Mouse (Mus musculus) forebrain, embryonic 15.5 days (tissue): ENCODE results near the gene Gm13287. TPM values are rescaled to one million over a fixed set of nuclear protein-coding genes. Genes with fewer than 3 reads are reported as not detected.
"Not testable (repeated sequence)": the region's sequence is repeated elsewhere in the genome, so short reads cannot be mapped to it uniquely, and the experiment has no call there.

Experiments used
- ATAC-seq: fragments of 200-750 bp; cut with Nextera tagmentation; replicated peaks from 2 replicates; pipeline ENCODE4 v1.8.0; 2017; ENCODE audit warnings: mild to moderate bottlenecking, moderate TSS enrichment, moderate library complexity
- H3K27ac ChIP-seq: fragments of 300-500 bp; sonication (generic); replicated peaks from 2 replicates; pipeline ENCODE4 v1.5.1; 2015; ENCODE audit warnings: mild to moderate bottlenecking, inconsistent platforms
- H3K27me3 ChIP-seq: fragments of 300-500 bp; sonication (generic); 2 replicates; pipeline ENCODE4 v1.6.1; 2015; ENCODE audit warnings: inconsistent platforms
- H3K36me3 ChIP-seq: fragments of 300-500 bp; sonication (generic); 2 replicates; pipeline ENCODE4 v1.6.1; 2015; ENCODE audit warnings: mild to moderate bottlenecking, inconsistent platforms
- H3K4me1 ChIP-seq: fragments of 300-500 bp; sonication (generic); 2 replicates; pipeline ENCODE4 v1.6.1; 2015; ENCODE audit warnings: inconsistent platforms
- H3K4me2 ChIP-seq: fragments of 300-500 bp; sonication (generic); replicated peaks from 2 replicates; pipeline ENCODE4 v1.6.1; 2015; ENCODE audit warnings: mild to moderate bottlenecking, inconsistent platforms
- H3K4me3 ChIP-seq: fragments of 300-500 bp; sonication (generic); 2 replicates; pipeline ENCODE4 v1.5.1; 2015; ENCODE audit warnings: mild to moderate bottlenecking, inconsistent platforms
- H3K9ac ChIP-seq: fragments of 300-500 bp; sonication (generic); replicated peaks from 2 replicates; pipeline ENCODE4 v1.6.1; 2015; ENCODE audit warnings: mild to moderate bottlenecking, inconsistent platforms
- H3K9me3 ChIP-seq: fragments of 300-500 bp; sonication (generic); 2 replicates; pipeline ENCODE4 v1.6.1; 2016; ENCODE audit warnings: inconsistent platforms
- WGBS: fragments of 180-500 bp; shearing (Covaris S2); methylation state at CpG from one replicate; pipeline ENCODE4 v1.1.7; 2015; ENCODE audit warnings: mixed read lengths; 5-methylcytosine and 5-hydroxymethylcytosine counted together
- polyA plus RNA-seq: library from polyadenylated mRNA; unstranded; fragments of >200 nt; fragmentation: Nextera tagmentation; extraction: Ambion mirVana; gene quantifications from 2 replicates; pipeline ENCODE4 v1.2.1, GENCODE M21; 2015

The Gm13287 gene
- polyA plus RNA-seq, 1 experiment from 2014 or later: not detected

DNA sequence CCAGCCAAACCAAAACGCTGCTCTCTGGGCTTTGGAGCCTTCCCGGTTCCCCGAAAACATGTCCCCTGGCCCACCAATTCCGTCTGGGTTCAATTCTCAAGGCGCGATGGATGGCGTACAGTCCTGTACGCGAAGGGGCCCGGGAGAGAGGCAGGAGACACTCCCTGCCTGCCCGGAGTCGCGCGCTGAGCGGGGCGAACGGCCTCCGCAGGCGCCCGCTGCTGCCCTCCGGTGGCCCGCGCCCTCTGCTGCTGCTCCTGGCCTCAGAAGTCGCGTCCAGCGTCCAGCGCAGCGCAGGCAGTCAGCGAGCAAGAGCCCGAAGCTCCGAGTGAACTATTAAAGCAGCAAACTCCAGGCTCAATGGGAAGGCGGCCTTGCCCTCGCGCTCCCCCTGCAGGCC lies 2.7 kb downstream of the Gm13287 start:
- not testable (repeated sequence) for H3K4me1 ChIP-seq, H3K27me3 ChIP-seq, ATAC-seq, H3K36me3 ChIP-seq, H3K9me3 ChIP-seq, H3K9ac ChIP-seq, H3K27ac ChIP-seq
- Histone ChIP-seq H3K4me2 (peak overlapping the region; percentile 42), H3K4me3 (peak overlapping the region; percentile 30)
- 0% methylated on average over 1 of the region's 34 CpGs for WGBS

DNA sequence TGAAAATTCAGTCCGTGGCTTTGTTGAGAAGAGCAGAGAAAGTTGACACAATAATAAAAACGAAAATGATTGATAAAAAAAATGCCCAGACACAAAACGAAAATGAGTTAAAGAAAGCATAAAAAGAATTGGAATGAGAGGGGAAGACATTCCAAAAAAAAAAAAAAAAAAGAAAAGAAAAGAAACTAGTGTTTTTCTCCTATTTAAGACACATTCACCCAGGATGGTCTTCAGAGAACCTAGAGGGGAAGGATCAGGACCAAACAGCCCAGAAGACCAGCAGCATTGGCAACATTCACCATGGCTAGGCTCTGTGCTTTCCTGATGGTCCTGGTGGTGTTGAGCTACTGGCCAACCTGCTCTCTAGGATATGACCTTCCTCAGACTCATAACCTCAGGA lies 12.9 kb downstream of the Gm13287 start, which contains the start of gene Ifna7:
Ifna7 (plus strand) TSS at position 301 of the 400 bp plus-strand sequence.
- WGBS: 75% methylated on average over 3 of the region's 3 CpGs
- H3K9me3 ChIP-seq: no peaks in the 10 kb centered on the region

DNA sequence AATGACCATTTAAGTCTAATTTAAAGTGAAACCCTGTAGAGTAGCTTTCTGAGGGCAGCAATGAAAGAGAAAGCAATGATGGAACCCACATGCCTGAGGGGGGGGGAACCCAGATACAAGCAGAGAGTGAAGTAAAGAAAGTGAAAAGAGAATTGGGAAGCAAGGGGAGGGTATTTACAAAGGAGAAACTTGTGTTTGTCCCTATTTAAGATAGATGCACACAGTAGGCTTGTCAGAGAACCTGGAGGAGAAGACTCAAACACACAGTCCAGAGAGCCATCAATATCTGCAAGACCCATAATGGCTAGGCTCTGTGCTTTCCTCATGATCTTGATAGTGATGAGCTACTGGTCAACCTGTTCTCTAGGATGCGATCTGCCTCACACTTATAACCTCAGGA lies 16.6 kb downstream of the Gm13287 start, which contains the start of gene Ifna11:
Ifna11 (plus strand) TSS at position 301 of the 400 bp plus-strand sequence.
- Histone ChIP-seq H3K4me1 (no peaks in the 10 kb centered on the region), H3K27ac (no peak within 1 kb of the TSS), H3K27me3 (no peaks in the 10 kb centered on the region), H3K4me2 (no peak within 1 kb of the TSS), H3K9me3 (no peaks in the 10 kb centered on the region), H3K9ac (no peak within 1 kb of the TSS), H3K4me3 (no peak within 1 kb of the TSS), H3K36me3 (no peaks in the 10 kb centered on the region)
- no peak for ATAC-seq
- 92% methylated on average over 1 of the region's 1 CpGs for WGBS

More for the DNA sequence above, 12.9 kb downstream of the Gm13287 start, which contains the start of gene Ifna7:
- H3K4me2 ChIP-seq: no peak within 1 kb of the TSS
- no peak within 1 kb of the TSS for H3K9ac ChIP-seq
- H3K4me1 ChIP-seq: no peaks in the 10 kb centered on the region
- H3K4me3 ChIP-seq: no peak within 1 kb of the TSS
- no peaks in the 10 kb centered on the region for H3K36me3 ChIP-seq
- H3K27ac ChIP-seq: no peak within 1 kb of the TSS
- no peaks in the 10 kb centered on the region for H3K27me3 ChIP-seq
- ATAC-seq: no peak

DNA sequence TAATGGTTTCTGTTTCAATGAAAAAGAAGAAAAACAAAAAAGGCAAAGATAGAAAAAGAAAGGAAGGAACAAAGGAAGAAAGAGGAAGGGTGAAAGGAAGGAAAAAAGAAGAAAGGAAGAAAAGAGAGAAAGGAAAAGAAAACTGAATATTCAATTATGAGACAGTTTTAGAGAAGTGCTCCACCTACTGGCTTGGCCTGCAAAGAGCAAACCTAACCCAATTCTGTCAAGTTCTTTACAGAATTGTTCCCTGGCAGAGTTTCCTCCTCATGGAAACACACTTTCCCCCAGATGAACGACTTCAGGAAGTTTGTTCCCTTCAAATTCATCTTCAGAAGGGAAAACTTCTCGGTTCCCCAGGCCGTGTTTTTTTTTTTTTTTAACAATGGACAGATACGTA lies 19.9 kb downstream of the Gm13287 start:
- Histone ChIP-seq H3K4me2 (no peak overlapping the region), H3K36me3 (no peaks in the 10 kb centered on the region), H3K9me3 (no peaks in the 10 kb centered on the region), H3K4me1 (no peaks in the 10 kb centered on the region), H3K4me3 (no peak overlapping the region), H3K27me3 (no peaks in the 10 kb centered on the region), H3K9ac (no peak overlapping the region), H3K27ac (no peak overlapping the region)
- WGBS: 26% methylated on average over 4 of the region's 4 CpGs
- ATAC-seq: no peak

DNA sequence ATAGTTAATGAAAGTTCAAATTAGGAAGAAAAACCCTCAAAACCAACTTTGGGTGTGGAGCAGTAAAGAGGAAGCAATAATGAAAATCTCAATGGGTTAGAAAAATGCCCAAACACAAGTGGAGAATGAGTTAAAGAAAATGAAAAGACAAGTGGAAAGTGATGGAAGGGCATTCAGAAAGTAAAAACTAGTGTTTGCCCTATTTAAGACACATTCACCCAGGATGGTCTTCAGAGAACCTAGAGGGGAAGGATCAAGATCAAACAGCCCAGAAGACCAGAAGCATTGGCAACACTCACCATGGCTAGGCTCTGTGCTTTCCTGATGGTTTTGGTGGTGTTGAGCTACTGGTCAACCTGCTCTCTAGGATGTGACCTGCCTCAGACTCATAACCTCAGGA lies 24.1 kb downstream of the Gm13287 start, which contains the start of gene Ifna6:
Ifna6 (plus strand) TSS at position 301 of the 400 bp plus-strand sequence.
- ATAC-seq, H3K4me3 ChIP-seq, H3K36me3 ChIP-seq, H3K27me3 ChIP-seq, H3K4me1 ChIP-seq, H3K9ac ChIP-seq, H3K27ac ChIP-seq, H3K4me2 ChIP-seq, H3K9me3 ChIP-seq: not testable (repeated sequence)

DNA sequence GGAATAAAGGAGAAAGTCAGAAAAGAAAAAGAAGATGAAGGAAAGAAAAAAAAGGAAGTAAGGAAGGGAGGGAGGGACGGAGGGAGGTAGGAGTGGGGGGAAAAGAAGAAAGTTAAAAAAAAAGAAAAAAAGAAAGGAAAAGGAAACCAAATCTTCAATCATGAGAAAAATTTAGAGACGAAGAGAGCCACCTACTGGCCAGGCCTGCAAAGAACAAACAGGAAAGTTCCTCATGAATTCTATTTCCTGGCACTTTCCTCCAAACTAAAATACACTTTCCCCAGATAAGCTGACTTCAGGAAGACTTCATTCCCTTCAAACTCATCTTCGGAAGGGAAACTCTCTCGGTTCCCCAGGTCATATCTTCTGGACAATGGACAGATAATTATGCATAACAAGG lies 27.5 kb downstream of the Gm13287 start:
- H3K9ac ChIP-seq: no peak overlapping the region
- no peaks in the 10 kb centered on the region for H3K4me1 ChIP-seq
- no peak overlapping the region for H3K4me3 ChIP-seq
- no peaks in the 10 kb centered on the region for H3K27me3 ChIP-seq
- WGBS: 22% methylated on average over 4 of the region's 4 CpGs
- no peaks in the 10 kb centered on the region for H3K36me3 ChIP-seq
- H3K9me3 ChIP-seq: no peaks in the 10 kb centered on the region
- ATAC-seq: no peak
- no peak overlapping the region for H3K4me2 ChIP-seq
- H3K27ac ChIP-seq: no peak overlapping the region

DNA sequence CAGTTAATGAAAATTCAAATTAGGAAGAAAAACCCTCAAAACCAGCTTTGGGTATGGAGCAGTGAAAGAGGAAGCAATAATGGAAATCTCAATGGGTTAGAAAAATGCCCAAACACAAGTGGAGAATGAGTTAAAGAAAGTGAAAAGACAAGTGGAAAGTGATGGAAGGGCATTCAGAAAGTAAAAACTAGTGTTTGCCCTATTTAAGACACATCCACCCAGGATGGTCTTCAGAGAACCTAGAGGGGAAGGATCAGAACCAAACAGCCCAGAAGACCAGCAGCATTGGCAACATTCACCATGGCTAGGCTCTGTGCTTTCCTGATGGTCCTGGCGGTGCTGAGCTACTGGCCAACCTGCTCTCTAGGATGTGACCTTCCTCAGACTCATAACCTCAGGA lies 32.2 kb downstream of the Gm13287 start, which contains the start of gene Ifna5:
Ifna5 (plus strand) TSS at position 301 of the 400 bp plus-strand sequence.
- not testable (repeated sequence) for H3K4me3 ChIP-seq, ATAC-seq, H3K9me3 ChIP-seq, H3K27me3 ChIP-seq, H3K9ac ChIP-seq, H3K27ac ChIP-seq, H3K36me3 ChIP-seq, H3K4me2 ChIP-seq, H3K4me1 ChIP-seq
- 92% methylated on average over 1 of the region's 1 CpGs for WGBS

DNA sequence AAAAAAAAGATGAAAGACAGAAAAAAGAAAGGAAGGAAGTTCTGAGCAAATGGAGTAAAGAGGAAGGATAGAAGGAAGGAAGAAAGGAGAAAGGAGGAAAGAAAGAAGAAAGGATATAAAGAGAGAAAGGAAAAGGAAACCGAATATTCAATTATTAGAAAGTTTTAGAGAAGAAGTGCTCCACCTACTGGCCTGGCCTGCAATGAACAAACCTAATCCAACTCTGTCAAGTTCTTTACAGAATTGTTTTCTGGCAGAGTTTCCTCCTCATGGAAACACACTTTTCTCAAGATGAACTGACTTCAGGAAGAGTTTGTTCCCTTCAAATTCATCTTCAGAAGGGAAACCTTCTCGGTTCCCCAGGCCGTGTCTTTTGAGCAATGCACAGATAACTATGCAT lies 35.8 kb downstream of the Gm13287 start:
- H3K4me2 ChIP-seq: no peak overlapping the region
- WGBS: 45% methylated on average over 3 of the region's 3 CpGs
- ATAC-seq: no peak

DNA sequence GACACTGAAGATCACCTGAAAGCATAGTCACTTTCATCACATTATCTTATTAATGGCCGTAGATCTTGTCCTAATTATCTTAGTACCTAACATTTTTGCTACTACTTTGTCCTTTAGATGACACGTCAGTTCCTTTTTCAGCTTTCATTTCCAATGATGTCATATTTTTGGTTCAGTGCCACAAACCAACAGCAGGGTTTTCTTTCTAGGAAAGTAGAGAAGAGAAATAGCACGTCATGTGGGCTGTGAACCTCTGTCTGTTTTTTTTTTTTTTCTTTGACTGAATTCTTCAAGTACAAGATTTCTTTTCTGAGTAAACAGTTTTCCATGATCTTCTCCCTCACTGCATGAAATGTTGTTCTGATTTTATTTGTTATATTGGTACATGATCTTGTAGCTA lies 37.0 kb downstream of the Gm13287 start:
- Histone ChIP-seq H3K27ac (no peak overlapping the region), H3K27me3 (no peaks in the 10 kb centered on the region), H3K9me3 (no peaks in the 10 kb centered on the region), H3K4me3 (no peak overlapping the region), H3K9ac (no peak overlapping the region), H3K4me1 (no peaks in the 10 kb centered on the region), H3K4me2 (no peak overlapping the region), H3K36me3 (no peaks in the 10 kb centered on the region)
- 67% methylated on average over 3 of the region's 3 CpGs for WGBS
- ATAC-seq: no peak

More for the DNA sequence above, 35.8 kb downstream of the Gm13287 start:
- Histone ChIP-seq H3K27ac (no peak overlapping the region), H3K4me1 (no peaks in the 10 kb centered on the region), H3K36me3 (no peaks in the 10 kb centered on the region), H3K4me3 (no peak overlapping the region), H3K9ac (no peak overlapping the region), H3K9me3 (no peaks in the 10 kb centered on the region), H3K27me3 (no peaks in the 10 kb centered on the region)

DNA sequence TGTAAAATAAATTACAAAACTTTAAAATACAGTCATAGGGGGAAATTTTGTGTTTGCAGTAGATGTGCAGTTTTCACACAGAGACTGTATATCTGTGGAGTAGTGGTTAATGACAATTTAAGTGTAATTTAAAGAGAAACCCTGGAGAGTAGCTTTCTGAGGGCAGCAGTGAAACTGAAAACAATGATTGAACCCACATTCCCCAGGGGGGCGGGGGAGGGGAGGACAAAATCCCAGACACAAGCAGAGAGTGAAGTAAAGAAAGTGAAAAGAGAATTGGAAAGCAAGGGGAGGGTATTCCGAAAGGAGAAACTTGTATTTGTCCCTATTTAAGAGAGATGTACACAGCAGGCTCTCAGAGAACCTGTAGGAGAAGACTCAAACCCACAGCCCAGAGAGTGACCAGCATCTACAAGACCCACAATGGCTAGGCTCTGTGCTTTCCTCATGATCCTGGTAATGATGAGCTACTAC lies 38.4 kb downstream of the Gm13287 start, which contains the start of gene Ifna4:
Ifna4 (plus strand) TSS at position 424 of the 474 bp plus-strand sequence.
- Histone ChIP-seq H3K4me3 (no peak within 1 kb of the TSS), H3K27ac (no peak within 1 kb of the TSS), H3K36me3 (no peaks in the 10 kb centered on the region), H3K27me3 (no peaks in the 10 kb centered on the region), H3K9me3 (no peaks in the 10 kb centered on the region), H3K9ac (no peak within 1 kb of the TSS), H3K4me2 (no peak within 1 kb of the TSS), H3K4me1 (no peaks in the 10 kb centered on the region)
- ATAC-seq: no peak
- WGBS: 33% methylated on average over 2 of the region's 2 CpGs

DNA sequence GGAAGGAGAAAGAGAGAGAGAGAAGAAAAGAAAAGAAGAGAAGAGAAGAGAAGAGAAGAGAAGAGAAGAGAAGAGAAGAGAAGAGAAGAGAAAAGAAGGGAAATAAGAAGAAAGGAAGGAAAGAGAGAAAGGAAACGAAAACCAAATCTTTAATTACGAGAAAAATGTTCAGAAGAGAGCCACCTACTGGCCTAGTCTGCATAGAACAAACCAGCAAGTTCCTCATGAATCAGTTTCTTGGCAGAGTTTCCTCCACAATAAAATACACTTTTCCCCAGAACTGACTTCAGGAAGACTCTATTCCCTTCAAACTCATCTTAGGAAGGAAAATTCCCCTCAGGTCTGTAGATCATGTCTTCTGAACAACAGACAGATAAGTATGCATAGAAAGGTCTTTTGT lies 42.3 kb downstream of the Gm13287 start:
- WGBS: 49% methylated on average over 2 of the region's 2 CpGs
- no peaks in the 10 kb centered on the region for H3K9me3 ChIP-seq
- ATAC-seq: no peak
- no peak overlapping the region for H3K9ac ChIP-seq
- H3K27me3 ChIP-seq: no peaks in the 10 kb centered on the region
- no peak overlapping the region for H3K4me2 ChIP-seq
- H3K27ac ChIP-seq: no peak overlapping the region
- no peak overlapping the region for H3K4me3 ChIP-seq
- H3K36me3 ChIP-seq: no peaks in the 10 kb centered on the region
- H3K4me1 ChIP-seq: no peaks in the 10 kb centered on the region

DNA sequence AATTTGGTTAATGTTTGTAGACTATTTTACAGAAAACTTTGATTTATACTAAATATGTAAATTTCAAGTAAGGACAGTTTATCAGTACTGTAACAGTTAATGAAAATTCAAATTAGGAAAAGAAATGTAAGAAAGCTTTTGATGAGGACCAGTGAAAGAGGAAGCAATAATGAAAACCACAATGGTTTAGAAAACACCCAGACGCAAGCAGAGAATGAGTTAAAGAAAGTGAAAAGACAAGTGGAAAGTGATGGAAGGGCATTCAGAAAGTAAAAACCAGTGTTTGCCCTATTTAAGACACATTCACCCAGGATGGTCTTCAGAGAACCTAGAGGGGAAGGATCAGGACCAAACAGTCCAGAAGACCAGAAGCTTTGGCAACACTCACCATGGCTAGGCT lies 46.6 kb downstream of the Gm13287 start, which contains the start of gene Ifna1:
Ifna1 (plus strand) TSS at position 390 of the 400 bp plus-strand sequence.
- 27% methylated on average over 1 of the region's 1 CpGs for WGBS
- ATAC-seq: no peak

More for the DNA sequence above, 46.6 kb downstream of the Gm13287 start, which contains the start of gene Ifna1:
- Histone ChIP-seq H3K36me3 (no peaks in the 10 kb centered on the region), H3K9me3 (no peaks in the 10 kb centered on the region), H3K27me3 (no peaks in the 10 kb centered on the region), H3K27ac (no peak within 1 kb of the TSS), H3K4me2 (no peak within 1 kb of the TSS), H3K9ac (no peak within 1 kb of the TSS), H3K4me3 (no peak within 1 kb of the TSS), H3K4me1 (no peaks in the 10 kb centered on the region)
